Mouse (Mus musculus): ENCODE measurements around the gene Slc12a6.
"Not testable (repeated sequence)": the region's sequence is repeated elsewhere in the genome, so short reads cannot be mapped to it uniquely, and the experiment has no call there.

Gene Slc12a6

GRCm38 (mm10) chr2:112262779-112263295 is 2.8 kb upstream of the Slc12a6 start:
- in situ Hi-C loops (cut with MseI, MboI): no loop called here

GRCm38 (mm10) chr2:112264364-112264763 is 1.3 kb upstream of the Slc12a6 start:
- in situ Hi-C loops (cut with MseI, MboI): no loop called here

- in situ Hi-C loops (cut with MseI, MboI): no loop called here
Observed at GRCm38 (mm10) chr2:112266242-112266592, 592 bp downstream of the Slc12a6 start, which contains the start of gene Gm21985. Gene Gm21985, plus strand, starts transcription at chr2:112266314.

GRCm38 (mm10) chr2:112266780-112267179 is 1.2 kb downstream of the Slc12a6 start:
- in situ Hi-C loops (cut with MseI, MboI): no loop called here

- in situ Hi-C loops (cut with MseI, MboI): no loop called here
Observed at GRCm38 (mm10) chr2:112267547-112268269, 2.1 kb downstream of the Slc12a6 start.

GRCm38 (mm10) chr2:112270011-112270410 is 4.4 kb downstream of the Slc12a6 start:
- in situ Hi-C loops (cut with MseI, MboI): no loop called here

- in situ Hi-C loops (cut with MseI, MboI): no loop called here
Observed at GRCm38 (mm10) chr2:112272909-112273308, 7.3 kb downstream of the Slc12a6 start.

- in situ Hi-C loops (cut with MseI, MboI): no loop called here
Observed at GRCm38 (mm10) chr2:112273474-112273873, 7.8 kb downstream of the Slc12a6 start.

GRCm38 (mm10) chr2:112276870-112277269 is 11.2 kb downstream of the Slc12a6 start:
- in situ Hi-C loops (cut with MseI, MboI): no loop called here

GRCm38 (mm10) chr2:112282846-112283245 is 17.2 kb downstream of the Slc12a6 start:
- in situ Hi-C loops (cut with MseI, MboI): no loop called here

GRCm38 (mm10) chr2:112284363-112285030 is 18.9 kb downstream of the Slc12a6 start:
- in situ Hi-C loops (cut with MseI, MboI): no loop called here

- in situ Hi-C loops (cut with MseI, MboI): no loop called here
Observed at GRCm38 (mm10) chr2:112285031-112285390, 19.4 kb downstream of the Slc12a6 start.

- in situ Hi-C loops (cut with MseI, MboI): not testable (repeated sequence)
Observed at GRCm38 (mm10) chr2:112286062-112286461, 20.4 kb downstream of the Slc12a6 start.

GRCm38 (mm10) chr2:112287059-112287458 is 21.4 kb downstream of the Slc12a6 start:
- in situ Hi-C loops (cut with MseI, MboI): no loop called here

GRCm38 (mm10) chr2:112289507-112289906 is 23.9 kb downstream of the Slc12a6 start:
- in situ Hi-C loops (cut with MseI, MboI): no loop called here

- in situ Hi-C loops (cut with MseI, MboI): no loop called here
Observed at GRCm38 (mm10) chr2:112292823-112293222, 27.2 kb downstream of the Slc12a6 start.

- in situ Hi-C loops (cut with MseI, MboI): no loop called here
Observed at GRCm38 (mm10) chr2:112296211-112296610, 30.6 kb downstream of the Slc12a6 start.

- in situ Hi-C loops (cut with MseI, MboI): no loop called here
Observed at GRCm38 (mm10) chr2:112298221-112298620, 32.6 kb downstream of the Slc12a6 start.

- in situ Hi-C loops (cut with MseI, MboI): no loop called here
Observed at GRCm38 (mm10) chr2:112308671-112309070, 43.0 kb downstream of the Slc12a6 start.

- in situ Hi-C loops (cut with MseI, MboI): no loop called here
Observed at GRCm38 (mm10) chr2:112309161-112309600, 43.6 kb downstream of the Slc12a6 start.

GRCm38 (mm10) chr2:112315638-112316037 is 50.0 kb downstream of the Slc12a6 start:
- in situ Hi-C loops (cut with MseI, MboI): no loop called here

GRCm38 (mm10) chr2:112318227-112318626 is 52.6 kb downstream of the Slc12a6 start:
- in situ Hi-C loops (cut with MseI, MboI): no loop called here

GRCm38 (mm10) chr2:112318905-112319304 is 53.3 kb downstream of the Slc12a6 start:
- in situ Hi-C loops (cut with MseI, MboI): no loop called here
